Mouse (Mus musculus): ENCODE measurements around the gene Cnr2. TPM values are rescaled to one million over a fixed set of nuclear protein-coding genes. Genes with fewer than 3 reads are reported as not detected.
A peak's percentile ranks its signal among the peaks of the same experiment; 100 is the strongest.

The Cnr2 gene
- polyA plus RNA-seq, 2 experiments: 0.70 to 0.94 TPM

DNA sequence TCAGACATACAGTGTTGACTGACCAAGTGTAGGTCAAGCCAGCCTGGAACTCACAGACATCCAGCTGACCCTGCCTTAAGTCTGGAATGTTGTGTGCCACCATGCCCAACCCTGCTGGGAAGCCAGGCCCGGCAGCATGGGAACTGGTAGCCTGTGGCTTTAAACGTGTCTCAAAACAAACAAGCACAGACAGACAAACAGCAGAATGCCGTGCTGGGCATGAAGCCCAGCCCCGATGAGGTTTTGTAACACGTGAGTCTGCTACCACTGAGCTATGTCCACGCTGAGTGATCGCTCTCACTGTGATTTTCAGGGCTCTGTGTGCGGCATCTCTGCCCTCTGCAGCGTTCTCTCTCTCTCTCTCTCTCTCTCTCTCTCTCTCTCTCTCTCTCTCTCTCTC lies 60.7 kb downstream of the Cnr2 start:
- DNase-seq (ENCODE audit: low spot score) (no peak), ATAC-seq (ENCODE audit: low FRiP score, low read depth) (no peak)
- no peaks in the 10 kb centered on the region for H3K4me1 ChIP-seq (ENCODE audit: control insufficient read depth, insufficient read depth, low read length)
- H3K9ac ChIP-seq (ENCODE audit: low read depth, low read length, severe bottlenecking): no peak overlapping the region
- no peaks in the 10 kb centered on the region for H3K27me3 ChIP-seq (ENCODE audit: control insufficient read depth, insufficient read depth, low read length)
- TF ChIP-seq POLR2A (IDR thresholded peaks at IDR 0.05; ENCODE audit: borderline replicate concordance, extremely low read depth, insufficient read depth, insufficient read length): no peak
- no peak overlapping the region for H3K4me2 ChIP-seq (replicated peaks; ENCODE audit: low read depth, low read length, severe bottlenecking)
- no peaks in the 10 kb centered on the region for H3K9me3 ChIP-seq (ENCODE audit: control insufficient read depth, low read length)
- H3K4me3 ChIP-seq (replicated peaks; ENCODE audit: low read length): no peak overlapping the region
- no peak overlapping the region for H3K27ac ChIP-seq (replicated peaks; ENCODE audit: low read depth, low read length)
- WGBS: 84% methylated on average over 9 of the region's 9 CpGs
- peaks cover 72% of the 10 kb centered on the region for H3K36me3 ChIP-seq (ENCODE audit: control insufficient read depth, insufficient read depth, low read length)

DNA sequence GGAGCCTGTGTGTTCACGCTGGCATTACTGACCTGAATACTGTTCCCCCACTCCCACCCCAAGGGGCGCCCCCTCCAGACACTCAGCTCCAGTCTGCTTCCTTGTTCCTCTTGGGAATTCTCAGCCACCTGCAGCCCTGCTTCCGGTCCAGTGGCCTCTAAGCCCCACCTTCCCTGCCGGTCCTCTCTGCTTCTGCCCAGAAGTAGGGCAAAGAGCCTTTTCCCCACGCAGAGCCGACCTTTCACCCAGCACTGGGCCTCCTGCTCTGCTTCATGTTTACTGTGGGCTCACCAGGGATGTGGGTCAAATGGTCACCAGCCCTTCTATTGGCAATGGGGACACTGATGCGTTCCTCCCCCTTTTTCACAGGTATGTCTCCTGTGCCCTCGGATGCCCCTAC lies 63.2 kb downstream of the Cnr2 start:
- WGBS: 60% methylated on average over 8 of the region's 8 CpGs
- no peak for ATAC-seq (ENCODE audit: low FRiP score, low read depth)
- Histone ChIP-seq H3K36me3 (ENCODE audit: control insufficient read depth, insufficient read depth, low read length) (peaks cover 68% of the 10 kb centered on the region), H3K27ac (replicated peaks; ENCODE audit: low read depth, low read length) (no peak overlapping the region), H3K9ac (ENCODE audit: low read depth, low read length, severe bottlenecking) (no peak overlapping the region), H3K9me3 (ENCODE audit: control insufficient read depth, low read length) (no peaks in the 10 kb centered on the region), H3K27me3 (ENCODE audit: control insufficient read depth, insufficient read depth, low read length) (no peaks in the 10 kb centered on the region), H3K4me1 (ENCODE audit: control insufficient read depth, insufficient read depth, low read length) (no peaks in the 10 kb centered on the region), H3K4me2 (replicated peaks; ENCODE audit: low read depth, low read length, severe bottlenecking) (no peak overlapping the region), H3K4me3 (replicated peaks; ENCODE audit: low read length) (no peak overlapping the region)
- no peak for DNase-seq (ENCODE audit: low spot score)
- no peak for TF ChIP-seq POLR2A (IDR thresholded peaks at IDR 0.05; ENCODE audit: borderline replicate concordance, extremely low read depth, insufficient read depth, insufficient read length)

DNA sequence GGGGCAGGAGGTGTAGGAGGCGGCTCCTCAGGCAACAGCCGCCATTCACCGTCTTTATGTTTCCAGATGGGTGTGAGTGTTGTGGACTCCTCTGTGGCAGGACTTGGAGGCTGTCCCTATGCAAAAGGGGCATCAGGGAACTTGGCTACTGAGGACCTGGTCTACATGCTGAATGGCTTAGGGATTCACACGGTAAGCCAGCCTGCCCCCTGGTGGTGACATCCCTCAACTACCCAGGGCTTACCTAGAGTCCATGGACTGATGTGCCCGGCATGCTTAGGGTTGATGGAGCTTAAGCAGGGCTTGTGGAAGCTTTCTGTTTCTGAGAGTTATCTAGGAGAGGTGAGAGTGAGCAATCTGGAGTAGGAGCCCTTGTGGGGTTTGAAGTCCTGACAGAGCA lies 65.5 kb downstream of the Cnr2 start:
- Histone ChIP-seq H3K27ac (replicated peaks; ENCODE audit: low read depth, low read length) (no peak overlapping the region), H3K9me3 (ENCODE audit: control insufficient read depth, low read length) (no peaks in the 10 kb centered on the region), H3K4me2 (replicated peaks; ENCODE audit: low read depth, low read length, severe bottlenecking) (no peak overlapping the region), H3K4me1 (ENCODE audit: control insufficient read depth, insufficient read depth, low read length) (peaks cover 6% of the 10 kb centered on the region), H3K4me3 (replicated peaks; ENCODE audit: low read length) (no peak overlapping the region), H3K9ac (ENCODE audit: low read depth, low read length, severe bottlenecking) (no peak overlapping the region), H3K36me3 (ENCODE audit: control insufficient read depth, insufficient read depth, low read length) (peaks cover 56% of the 10 kb centered on the region), H3K27me3 (ENCODE audit: control insufficient read depth, insufficient read depth, low read length) (no peaks in the 10 kb centered on the region)
- DNase-seq (ENCODE audit: low spot score) (peak; percentile 85), ATAC-seq (ENCODE audit: low FRiP score, low read depth) (no peak)
- no peak for TF ChIP-seq POLR2A (IDR thresholded peaks at IDR 0.05; ENCODE audit: borderline replicate concordance, extremely low read depth, insufficient read depth, insufficient read length)
- 25% methylated on average over 5 of the region's 5 CpGs for WGBS

DNA sequence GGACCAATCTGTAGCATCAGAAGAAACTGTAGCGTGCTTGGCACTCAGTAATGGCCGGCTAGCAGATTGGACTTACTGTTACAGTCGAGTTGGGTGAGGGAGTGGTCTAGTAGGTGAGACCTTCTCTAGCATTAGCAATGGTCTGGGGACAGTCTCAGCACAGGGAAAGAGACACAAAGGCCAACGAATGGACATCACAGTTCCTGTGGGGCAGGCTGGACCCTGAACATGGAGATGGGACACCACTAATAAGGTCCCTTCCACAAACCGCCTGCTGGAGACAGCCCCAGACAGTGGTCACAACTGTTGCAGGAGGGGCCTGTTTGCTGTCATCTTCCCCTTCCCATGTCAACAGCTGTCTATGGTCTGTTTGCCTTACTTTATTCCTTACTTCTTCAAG lies 66.5 kb downstream of the Cnr2 start:
- WGBS: 91% methylated on average over 5 of the region's 5 CpGs
- H3K4me1 ChIP-seq (ENCODE audit: control insufficient read depth, insufficient read depth, low read length): peaks cover 6% of the 10 kb centered on the region
- H3K27ac ChIP-seq (replicated peaks; ENCODE audit: low read depth, low read length): no peak overlapping the region
- peaks cover 57% of the 10 kb centered on the region for H3K36me3 ChIP-seq (ENCODE audit: control insufficient read depth, insufficient read depth, low read length)
- H3K4me2 ChIP-seq (replicated peaks; ENCODE audit: low read depth, low read length, severe bottlenecking): no peak overlapping the region
- no peak overlapping the region for H3K9ac ChIP-seq (ENCODE audit: low read depth, low read length, severe bottlenecking)
- no peak for TF ChIP-seq POLR2A (IDR thresholded peaks at IDR 0.05; ENCODE audit: borderline replicate concordance, extremely low read depth, insufficient read depth, insufficient read length)
- ATAC-seq (ENCODE audit: low FRiP score, low read depth) (no peak), DNase-seq (ENCODE audit: low spot score) (no peak)
- no peaks in the 10 kb centered on the region for H3K9me3 ChIP-seq (ENCODE audit: control insufficient read depth, low read length)
- no peak overlapping the region for H3K4me3 ChIP-seq (replicated peaks; ENCODE audit: low read length)
- H3K27me3 ChIP-seq (ENCODE audit: control insufficient read depth, insufficient read depth, low read length): no peaks in the 10 kb centered on the region

DNA sequence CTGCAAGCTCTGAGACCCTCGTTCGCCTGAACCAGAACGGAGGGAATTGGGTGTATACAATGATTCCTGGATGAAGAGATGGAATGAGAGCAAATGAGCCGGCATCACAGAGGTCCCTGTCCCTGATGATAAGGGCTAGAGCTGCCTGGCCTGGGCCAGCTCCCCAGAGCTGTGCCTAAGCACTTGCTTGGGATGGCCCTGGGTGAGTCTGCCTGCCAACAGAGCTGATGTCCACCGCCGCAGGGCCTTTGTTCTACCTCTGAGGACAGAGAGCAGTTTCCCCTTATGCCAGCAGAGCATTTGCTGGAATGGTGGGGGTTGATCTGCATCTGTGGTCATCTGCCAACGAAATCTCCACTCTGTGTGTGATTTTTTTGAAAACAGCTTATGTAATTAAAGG lies 67.0 kb downstream of the Cnr2 start:
- WGBS: 87% methylated on average over 7 of the region's 7 CpGs

DNA sequence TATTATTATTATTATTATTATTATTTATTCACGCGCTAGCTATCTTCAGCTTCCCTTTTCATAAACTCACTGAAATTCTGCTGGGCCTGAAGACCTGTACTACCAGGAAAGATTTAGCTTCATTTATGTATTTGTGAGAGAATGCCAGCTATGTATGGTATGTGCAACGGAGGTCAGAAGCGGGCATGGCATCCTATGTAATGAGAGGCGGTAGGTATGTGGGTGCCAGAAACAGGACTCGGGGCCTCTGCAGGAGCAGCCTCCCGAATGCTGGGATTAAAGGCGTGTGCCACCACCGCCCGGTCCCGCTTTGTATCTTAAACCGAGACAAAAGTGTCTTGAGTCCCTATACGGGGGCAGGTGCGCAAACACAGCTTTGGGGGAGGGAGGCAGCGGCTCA lies 67.8 kb downstream of the Cnr2 start:
- DNase-seq (ENCODE audit: low spot score) (no peak), ATAC-seq (ENCODE audit: low FRiP score, low read depth) (no peak)
- H3K4me3 ChIP-seq (replicated peaks; ENCODE audit: low read length): peak overlapping the region; percentile 72

More for the DNA sequence above, 67.0 kb downstream of the Cnr2 start:
- no peak overlapping the region for H3K4me2 ChIP-seq (replicated peaks; ENCODE audit: low read depth, low read length, severe bottlenecking)
- H3K27me3 ChIP-seq (ENCODE audit: control insufficient read depth, insufficient read depth, low read length): no peaks in the 10 kb centered on the region
- DNase-seq (ENCODE audit: low spot score) (no peak), ATAC-seq (ENCODE audit: low FRiP score, low read depth) (no peak)
- no peaks in the 10 kb centered on the region for H3K9me3 ChIP-seq (ENCODE audit: control insufficient read depth, low read length)
- TF ChIP-seq POLR2A (IDR thresholded peaks at IDR 0.05; ENCODE audit: borderline replicate concordance, extremely low read depth, insufficient read depth, insufficient read length): no peak
- H3K27ac ChIP-seq (replicated peaks; ENCODE audit: low read depth, low read length): no peak overlapping the region
- H3K4me3 ChIP-seq (replicated peaks; ENCODE audit: low read length): no peak overlapping the region
- peaks cover 60% of the 10 kb centered on the region for H3K36me3 ChIP-seq (ENCODE audit: control insufficient read depth, insufficient read depth, low read length)
- no peak overlapping the region for H3K9ac ChIP-seq (ENCODE audit: low read depth, low read length, severe bottlenecking)
- peaks cover 6% of the 10 kb centered on the region for H3K4me1 ChIP-seq (ENCODE audit: control insufficient read depth, insufficient read depth, low read length)

More for the DNA sequence above, 67.8 kb downstream of the Cnr2 start:
- H3K4me2 ChIP-seq (replicated peaks; ENCODE audit: low read depth, low read length, severe bottlenecking): peak overlapping the region; percentile 86
- H3K9me3 ChIP-seq (ENCODE audit: control insufficient read depth, low read length): no peaks in the 10 kb centered on the region
- TF ChIP-seq POLR2A (IDR thresholded peaks at IDR 0.05; ENCODE audit: borderline replicate concordance, extremely low read depth, insufficient read depth, insufficient read length): no peak
- peaks cover 6% of the 10 kb centered on the region for H3K4me1 ChIP-seq (ENCODE audit: control insufficient read depth, insufficient read depth, low read length)
- WGBS: 6% methylated on average over 15 of the region's 15 CpGs
- peak overlapping the region; percentile 63 for H3K9ac ChIP-seq (ENCODE audit: low read depth, low read length, severe bottlenecking)
- H3K36me3 ChIP-seq (ENCODE audit: control insufficient read depth, insufficient read depth, low read length): peaks cover 65% of the 10 kb centered on the region
- H3K27me3 ChIP-seq (ENCODE audit: control insufficient read depth, insufficient read depth, low read length): no peaks in the 10 kb centered on the region
- H3K27ac ChIP-seq (replicated peaks; ENCODE audit: low read depth, low read length): peak overlapping the region; percentile 70
